Mouse (Mus musculus) monocyte, adult 5-6 weeks (primary cell): ENCODE measurements around the gene Stag2. TPM values are rescaled to one million over a fixed set of nuclear protein-coding genes. Genes with fewer than 3 reads are reported as not detected.

ENCODE experiments used
- ATAC-seq: fragments of 153-309, 156-312 bp; replicated peaks from 2 replicates; pipeline ENCODE4 v1.8.0; 2017; ENCODE audit warnings: mild to moderate bottlenecking; ENCODE audit not compliant: low TSS enrichment, insufficient number of reproducible peaks, severe bottlenecking, poor library complexity, low FRiP score
- total RNA-seq: library from RNA; stranded (forward); fragments of 200-1000, 200-491, 200-594 nt; gene quantifications from 3 replicates; pipeline ENCODE4 v1.2.3, GENCODE M21; 2017

The Stag2 gene
- total RNA-seq, result 312 to 329 TPM (median 314 TPM) in 3 replicates

DNA sequence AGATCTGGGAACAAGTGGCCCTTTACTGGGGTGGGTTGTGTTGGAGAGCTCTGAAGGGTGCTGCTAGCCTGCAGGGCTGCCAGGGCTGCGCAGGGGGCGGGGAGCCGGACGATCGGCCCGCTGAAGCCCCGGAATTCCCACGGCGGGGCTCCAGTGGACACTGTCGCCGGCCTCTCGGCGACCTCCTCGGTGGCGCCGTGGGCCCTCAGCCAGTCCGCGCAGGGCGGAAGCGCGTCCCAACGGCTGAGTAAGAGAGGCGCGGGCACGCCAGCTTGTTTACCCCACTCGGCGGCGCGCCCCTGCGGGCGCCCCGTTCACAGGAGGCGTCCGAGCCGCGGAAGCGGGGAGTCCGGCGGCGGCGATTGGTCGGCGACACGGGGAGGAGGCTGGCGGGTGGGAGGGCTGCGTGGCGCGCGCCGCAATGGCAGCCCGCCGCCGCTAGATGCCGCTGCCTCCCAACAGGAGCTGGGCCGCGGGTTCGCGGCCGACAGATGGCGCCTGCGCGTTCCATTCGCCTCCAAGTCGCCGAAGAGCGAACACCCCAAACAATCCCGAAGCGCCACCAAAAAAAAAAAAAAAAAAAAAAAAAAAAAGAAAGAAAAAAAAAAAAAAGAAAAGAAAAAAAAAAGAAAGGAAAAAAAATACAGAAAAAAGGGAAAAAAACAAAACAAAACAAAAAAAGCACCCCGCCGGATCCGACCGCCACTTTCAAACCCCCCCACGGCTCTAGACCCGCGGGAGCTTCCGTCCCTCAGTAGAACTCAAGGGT lies at the start of gene Stag2:
TSS of gene Stag2 (plus strand) at position 530 of the 769 bp plus-strand sequence.
- peak; percentile 49 for ATAC-seq

DNA sequence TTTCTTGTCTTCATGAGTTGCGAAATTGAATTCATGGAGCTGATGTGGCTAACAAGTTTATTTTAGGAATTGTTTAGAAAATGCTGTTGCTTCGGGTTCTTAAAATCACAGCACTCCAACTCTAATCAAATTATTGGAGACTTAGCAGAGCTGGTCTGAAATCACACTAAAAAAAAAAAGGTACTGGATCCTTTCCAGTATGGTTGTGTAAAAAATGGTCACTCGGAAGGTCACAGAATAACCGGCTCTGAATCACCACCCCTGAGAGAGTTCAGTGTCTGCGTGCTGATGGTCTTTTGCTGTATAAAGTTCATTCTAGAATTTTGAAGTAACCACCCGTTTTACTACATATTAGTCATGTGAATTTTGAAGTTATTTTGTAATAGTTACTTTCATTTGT lies 42.0 kb upstream of the Stag2 start:
- no peak for ATAC-seq

DNA sequence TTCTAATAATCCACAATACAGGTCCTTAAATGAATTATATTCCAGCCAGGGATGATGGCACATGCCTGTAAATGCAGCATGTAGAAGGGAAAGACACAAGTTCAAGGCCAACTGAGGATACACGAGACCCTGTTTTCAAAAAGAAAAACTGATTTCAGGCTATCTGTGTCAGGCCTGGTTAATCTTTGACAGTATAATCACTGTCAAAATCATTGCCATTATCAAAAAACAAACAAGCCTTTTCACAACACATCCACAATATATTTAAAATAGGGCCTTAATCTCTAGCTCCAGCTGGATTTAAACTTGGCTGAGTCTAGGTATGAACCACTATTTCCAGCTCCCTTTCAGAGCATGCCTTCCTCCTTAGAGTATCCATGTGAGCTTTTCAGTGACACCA lies 38.5 kb upstream of the Stag2 start:
- ATAC-seq, result no peak

DNA sequence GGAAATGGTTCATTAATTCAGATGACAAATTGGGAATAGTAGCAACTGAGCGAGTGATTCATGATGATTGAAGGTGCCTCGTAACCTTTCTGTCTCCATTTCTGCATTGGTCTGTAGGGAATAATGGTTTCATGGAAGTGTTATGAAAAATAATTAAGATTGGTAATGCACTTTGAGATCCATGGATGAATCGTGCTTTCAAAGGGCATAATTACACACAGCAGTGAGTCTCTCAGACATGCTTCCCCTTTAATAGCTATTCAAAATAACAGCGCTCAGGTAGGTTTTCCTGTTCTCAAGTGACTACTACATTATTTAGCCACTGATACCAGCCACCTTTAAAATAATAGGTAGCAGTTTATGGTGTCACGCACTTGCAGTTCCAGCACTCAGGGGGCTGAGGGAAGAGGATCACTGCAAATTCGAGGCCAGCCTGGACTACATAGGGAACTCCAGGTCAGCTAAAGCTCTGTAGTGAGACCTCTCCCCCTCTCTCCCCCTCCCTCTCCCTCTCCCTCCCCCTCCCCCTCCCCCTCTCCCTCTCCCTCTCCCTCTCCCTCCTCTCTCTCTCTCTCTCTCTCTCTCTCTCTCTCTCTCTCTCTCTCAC lies 29.6 kb upstream of the Stag2 start:
- no peak for ATAC-seq

DNA sequence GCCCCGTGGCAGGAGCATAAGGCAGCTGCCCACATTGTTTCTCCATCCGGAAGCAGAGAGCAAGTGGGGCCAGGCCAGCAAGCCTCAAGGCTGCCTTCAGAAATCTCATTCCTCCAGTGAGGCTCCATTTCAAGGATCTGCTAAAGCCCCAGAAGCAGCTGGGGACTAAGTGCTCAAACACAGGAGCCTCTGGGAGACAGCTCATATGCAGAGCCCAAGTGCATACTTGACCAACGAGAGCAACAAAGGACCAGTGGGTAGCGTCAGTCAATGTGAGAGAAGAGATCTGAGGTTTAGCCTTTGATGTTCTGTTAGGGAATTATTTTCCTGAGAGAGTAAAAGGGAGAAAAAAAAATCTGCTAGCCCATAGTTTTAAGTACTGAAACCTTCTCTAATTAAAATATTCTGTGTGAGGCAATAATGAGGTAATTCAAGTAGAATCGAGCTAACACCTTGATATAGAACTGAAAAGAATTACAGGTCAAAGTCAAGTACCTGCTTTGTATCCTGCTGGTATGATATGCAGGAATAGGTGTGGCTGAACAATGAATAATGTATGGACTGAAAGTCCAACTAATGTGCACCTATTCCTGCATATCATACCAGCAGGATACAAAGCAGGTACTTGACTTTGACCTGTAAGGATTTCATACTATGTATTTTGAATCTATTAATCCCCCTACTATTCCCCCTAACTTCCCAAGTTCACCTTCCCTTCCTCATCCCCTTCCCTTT lies 24.0 kb upstream of the Stag2 start:
- ATAC-seq, result no peak

DNA sequence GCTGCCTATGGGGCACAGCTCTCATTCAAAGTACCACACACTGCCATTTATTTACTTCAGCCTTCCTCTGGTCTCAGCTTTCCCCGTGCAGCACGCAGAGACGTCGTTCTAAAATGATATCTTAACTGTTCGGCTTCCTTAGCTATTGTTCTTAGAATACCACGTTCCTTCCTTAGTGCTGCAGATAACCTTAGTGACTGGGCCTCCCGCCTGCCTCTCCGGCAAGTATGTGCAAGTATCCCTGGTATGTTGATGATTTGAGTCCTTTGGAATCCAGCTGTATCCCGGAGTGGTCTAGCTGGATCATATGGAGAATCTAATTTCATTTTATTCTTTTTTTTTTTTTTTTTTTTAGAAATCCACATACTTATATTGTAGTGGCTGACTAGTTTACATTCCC lies 9.2 kb upstream of the Stag2 start:
- no peak for ATAC-seq

DNA sequence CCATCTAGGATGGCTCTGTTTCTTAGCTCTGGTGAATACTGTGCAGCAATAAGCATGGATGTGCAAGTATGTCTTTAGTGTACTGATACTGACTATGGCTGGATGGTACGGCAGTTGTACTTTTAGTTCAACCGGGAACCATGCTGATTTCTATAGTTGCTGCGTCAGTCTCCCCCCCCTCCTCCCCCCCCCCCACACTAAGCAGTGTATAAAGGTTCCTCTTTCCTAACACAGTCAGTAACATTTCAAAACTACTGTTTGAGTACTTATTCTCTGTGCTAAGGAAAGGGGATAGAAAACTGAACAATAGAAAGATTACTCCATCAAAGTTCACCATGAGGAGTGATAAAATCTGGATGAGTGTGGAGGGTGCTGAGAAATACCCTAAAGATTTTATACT lies 6.5 kb upstream of the Stag2 start:
- ATAC-seq, result 0 out of 2 replicates have a peak, but pooled peaks have one; percentile 31

DNA sequence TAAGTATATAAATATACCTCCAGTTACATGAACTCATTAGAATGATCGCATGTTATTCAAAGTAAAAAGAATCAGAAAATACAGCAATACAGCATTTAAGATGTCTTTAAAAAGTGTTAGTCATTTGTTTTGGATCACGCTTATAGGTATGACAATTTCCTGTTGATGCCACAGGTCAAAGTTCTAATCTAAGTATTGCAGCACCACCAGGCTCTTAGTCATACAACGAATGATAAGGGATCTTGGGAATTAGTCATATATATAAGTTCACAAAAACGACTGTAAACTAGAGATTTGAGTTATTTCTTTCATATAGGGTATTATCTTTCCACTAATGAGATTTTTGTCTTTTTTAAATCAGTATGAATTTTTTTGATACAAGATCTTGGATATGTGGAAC lies 5.1 kb upstream of the Stag2 start:
- ATAC-seq, result no peak

DNA sequence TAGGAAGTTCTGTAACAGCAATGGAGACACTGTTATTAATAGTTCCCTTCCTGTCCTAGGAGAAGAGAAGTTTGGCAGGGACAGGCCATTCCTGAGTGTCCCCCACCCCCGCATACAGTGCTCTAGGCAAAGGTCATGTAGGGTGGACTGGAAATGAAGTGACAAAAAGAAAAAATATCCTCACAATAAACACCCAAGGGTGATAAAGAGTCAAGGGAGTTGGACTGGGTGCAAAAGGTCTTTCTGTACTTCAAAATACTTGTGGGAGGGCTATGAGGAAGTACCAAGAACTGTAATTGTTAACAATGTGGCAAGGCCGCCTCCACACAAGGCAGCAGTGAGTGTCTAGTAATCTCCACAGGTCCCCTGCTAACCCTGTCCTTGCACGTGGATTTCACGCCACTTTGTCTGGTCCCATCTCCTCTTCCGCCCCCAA lies 1.1 kb upstream of the Stag2 start:
- ATAC-seq, result peak; percentile 29; the same call in 1 of the 2 replicates

DNA sequence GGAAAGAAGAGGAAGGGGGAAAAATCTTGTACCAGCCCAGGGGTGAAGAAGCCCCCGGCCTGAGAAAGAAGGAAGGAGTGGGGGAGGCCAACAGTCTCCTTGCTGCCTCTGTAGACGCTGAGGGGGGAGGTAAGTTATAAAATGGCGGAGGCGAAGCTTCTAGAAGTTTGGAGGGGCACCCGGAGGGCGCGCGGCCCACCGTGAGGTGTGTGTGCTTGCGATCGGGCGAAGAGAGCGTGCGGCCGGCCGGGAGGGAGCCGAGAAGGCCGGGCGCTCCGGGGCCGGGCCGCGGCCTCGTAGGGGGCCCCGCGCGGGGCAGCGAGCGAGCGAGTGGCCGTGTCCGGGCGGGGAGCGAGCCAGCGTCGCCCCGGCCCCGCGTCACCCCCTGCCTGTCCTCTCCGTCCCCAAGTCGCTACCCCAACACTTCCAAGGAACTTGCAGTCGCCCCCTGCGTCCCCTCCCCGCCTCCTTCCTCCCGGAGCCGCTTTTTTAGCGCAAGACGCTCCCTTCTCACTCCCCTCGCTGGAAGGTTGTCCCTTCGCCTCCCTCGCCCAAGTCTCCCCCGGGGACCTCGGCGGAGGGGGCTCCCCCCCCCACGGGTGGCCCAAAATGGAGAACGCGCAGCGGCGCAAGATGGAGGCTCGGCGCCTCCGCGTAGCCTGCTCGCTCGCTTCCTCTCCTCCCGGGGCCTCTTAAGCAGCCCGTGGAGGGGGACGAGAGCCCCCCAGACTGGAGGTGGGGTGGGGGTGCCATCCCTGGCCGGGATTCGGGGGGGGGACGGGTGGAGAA lies 634 bp downstream of the Stag2 start:
- ATAC-seq, result peak; percentile 19; the same call in 1 of the 2 replicates

DNA sequence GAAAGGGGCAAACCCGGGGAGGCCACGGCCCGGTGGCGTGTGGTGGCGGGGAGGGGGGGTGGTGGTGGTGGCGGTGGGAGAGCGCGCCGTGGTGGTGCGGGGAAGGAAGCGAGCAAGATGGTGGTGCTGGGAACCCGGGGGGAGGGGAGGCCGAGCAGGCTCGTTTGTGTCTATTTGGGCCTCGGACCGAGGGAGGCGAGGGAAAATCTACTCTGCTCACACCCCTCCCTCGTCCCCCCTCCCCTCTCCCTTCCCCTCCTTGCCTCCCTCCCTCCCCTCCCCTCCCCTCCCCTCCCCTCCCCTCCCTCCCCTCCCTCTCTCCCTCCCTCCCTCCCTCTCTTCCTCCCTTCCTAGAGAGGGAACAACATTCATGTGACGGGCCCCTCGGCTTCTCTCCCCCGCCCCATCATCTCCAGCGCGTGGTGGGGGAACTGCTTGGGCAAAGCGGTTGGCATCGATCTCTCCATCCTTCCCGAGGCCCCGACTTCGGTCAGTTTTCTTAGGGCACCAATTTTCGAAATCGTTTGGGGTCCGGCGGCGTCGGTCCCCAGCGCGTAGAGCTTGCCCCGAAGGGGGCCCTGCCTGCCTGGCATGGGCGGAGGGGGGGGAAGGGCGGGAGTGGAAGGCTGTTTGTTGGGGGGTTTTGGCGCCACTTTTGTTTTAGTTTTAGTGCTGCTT lies 1.4 kb downstream of the Stag2 start:
- ATAC-seq, result peak; percentile 42

DNA sequence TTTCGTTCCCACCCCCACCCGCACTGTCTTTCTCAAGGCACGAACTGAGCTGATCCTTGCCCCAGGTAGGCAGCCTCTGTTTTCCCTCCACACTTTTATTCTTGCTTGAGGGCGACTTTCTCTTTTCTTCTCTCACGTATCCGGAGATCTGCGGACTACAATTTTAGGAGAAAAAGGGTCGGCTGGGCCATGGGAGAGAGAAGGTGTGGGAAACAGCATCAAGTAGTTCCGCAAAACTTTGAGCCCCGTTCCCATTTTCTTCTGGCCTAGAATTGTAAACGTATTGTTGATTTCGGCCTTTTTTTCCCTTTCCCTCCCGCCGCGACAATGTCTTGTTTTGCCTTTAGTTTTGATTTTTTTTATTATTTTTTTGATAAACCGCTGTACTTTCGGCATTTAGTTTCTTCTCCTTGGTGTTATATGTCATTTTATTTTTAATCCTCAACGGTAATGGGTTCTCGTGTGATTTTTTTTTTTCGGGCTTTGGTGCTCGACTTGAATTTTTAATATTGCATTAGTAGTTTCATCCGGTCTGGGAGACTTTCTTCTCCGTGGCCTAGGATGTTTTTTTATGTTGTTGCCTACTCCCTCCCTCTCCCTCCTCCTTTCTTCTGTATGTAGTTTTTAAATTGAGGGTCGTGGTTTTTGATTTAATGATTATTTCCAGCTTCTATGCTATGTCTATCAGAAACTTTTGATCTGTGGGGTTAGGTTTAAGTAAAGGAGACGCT lies 2.1 kb downstream of the Stag2 start:
- no peak for ATAC-seq

DNA sequence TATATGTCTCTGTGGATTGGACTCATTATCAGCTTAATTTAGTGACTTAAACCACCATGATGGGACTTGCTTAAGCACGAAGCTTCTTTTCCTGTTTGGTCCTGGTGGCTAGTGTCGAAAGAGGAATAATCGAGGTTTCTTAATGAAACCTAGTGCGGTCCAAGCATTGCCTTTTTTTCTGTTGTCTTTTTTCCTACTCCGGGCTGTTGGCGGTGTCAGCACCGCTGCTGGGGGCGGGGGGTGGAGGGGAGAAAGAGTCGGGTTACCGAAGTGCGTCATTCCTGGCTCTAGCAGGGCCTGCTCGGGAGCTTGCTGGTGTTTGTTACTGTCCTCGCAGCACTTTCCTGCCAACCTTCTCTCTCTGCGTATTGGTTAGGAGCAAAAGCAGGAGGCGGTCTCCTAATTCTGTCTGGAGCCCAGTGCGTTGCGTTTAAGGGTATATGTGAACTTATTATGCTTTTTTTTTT lies 2.8 kb downstream of the Stag2 start:
- ATAC-seq, result peak; percentile 64

DNA sequence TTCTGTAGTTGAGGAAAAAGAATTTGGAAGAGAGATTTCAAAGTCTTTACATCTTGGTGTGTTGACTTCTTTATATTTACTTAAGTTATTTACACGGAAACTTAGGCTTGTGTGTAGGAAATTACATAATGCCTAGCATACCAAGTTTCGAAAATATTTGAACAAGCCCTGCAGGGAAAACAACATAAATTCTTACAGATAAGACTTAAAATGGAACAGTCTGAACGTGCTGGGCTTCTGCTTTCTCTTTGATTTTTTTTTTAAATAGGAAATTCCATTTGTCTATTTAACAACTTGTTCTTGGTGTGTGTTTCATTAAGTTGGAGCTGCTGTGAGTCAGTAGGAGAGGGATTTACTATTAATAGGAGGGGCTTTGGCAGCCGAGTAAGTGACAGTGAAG lies 3.9 kb downstream of the Stag2 start:
- no peak for ATAC-seq

DNA sequence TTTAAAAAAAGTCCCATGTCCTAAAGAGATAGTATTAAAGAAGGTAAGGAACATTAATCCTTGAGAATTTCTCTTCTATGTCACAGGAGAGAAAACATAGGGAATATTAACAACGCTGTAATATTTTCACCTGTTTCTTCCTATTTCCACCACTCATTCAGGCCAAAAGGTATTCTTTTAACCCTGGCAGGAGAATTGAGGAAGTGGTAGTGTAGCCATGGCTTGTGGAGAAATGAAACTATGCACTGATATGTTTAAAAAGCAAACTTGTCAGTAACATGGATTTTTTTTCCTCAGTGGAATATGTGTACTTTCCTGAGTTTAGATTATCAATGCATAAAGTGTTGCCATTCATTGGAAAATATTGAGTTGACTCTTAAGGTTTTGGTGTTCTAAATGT lies 16.3 kb downstream of the Stag2 start:
- ATAC-seq, result no peak

DNA sequence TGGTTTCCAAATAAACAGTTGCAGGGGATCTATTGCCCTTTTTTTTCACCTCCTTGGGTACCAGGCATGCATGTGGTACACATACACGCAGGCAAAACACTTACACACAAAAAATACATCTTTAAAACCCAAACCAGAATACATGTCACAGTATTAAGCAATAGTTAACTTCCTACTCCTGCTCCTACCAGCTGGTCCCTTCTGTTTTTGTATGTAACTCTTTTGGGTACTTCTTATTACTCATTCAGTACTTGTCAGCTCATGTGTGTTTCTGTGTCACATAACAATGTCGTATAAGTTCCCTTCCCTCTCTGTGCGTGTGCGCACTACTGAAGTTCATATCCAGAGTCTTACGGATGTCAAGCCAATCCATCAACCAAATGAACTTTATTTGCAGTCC lies 21.7 kb downstream of the Stag2 start:
- peak; percentile 59; the same call in 1 of the 2 replicates for ATAC-seq

DNA sequence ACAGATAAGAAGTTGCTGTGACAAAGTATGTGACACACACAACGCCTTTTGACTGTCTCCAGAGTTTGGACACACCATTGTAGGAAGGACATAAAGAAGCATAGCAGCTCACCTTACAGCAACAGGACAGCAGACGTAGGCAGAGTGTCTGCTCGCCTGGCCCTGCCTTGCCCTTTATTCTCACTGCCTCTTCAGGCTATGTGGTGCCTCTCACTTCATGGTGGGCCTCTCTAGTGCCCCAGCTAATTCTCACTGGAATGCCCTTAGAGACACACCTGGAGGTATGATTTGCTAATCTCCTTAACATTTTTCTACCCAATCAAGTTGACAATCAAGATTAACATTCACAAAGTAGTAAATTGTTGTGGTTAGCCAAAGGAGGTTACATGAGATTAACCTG lies 38.5 kb downstream of the Stag2 start:
- ATAC-seq, result no peak
